Comparison of ENCODE assay signal across 9 mouse cellular contexts in the genomic region with DNA sequence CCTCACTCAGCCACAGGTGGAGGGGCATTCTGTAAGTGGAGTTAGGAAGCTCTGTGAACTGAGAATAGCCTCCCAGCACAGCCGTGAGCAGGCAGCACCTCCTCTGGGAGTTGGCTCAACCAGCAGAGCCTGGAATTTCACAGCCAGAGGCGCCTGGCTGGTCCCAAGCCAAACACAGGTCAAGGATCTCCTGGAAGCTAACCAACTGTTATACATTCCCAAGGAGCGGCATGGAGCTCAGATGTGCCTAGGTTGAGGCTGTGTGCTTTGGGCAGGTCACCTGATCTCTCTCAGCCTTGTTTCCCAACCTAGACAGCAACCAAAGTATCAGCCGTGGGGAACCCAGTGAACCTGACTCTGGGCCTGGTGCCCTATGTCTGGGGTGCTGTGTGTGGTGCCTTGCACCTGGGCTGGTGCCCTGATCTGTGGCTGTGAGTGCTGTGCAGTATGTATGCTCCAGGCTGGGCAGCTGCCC. TPM values are rescaled to one million over a fixed set of nuclear protein-coding genes. Genes with fewer than 3 reads are reported as not detected.
DNase-seq lines count a peak whose midpoint lies in the region; ATAC-seq and TF ChIP-seq lines count a peak whose summit lies in the region.
"Had no signal": no experiment of that assay in that cellular context is flagged by ENCODE, and none has a peak within 500 bp of the region (broad histone marks: within the 10 kb centered on the region; RNA-seq: fewer than 3 reads in every experiment).

No protein-coding gene starts in this region.

- 0 out of 2 replicates have a peak, but pooled peaks have one; percentile 10 for ATAC-seq in kidney, embryonic 16.5 days (ENCODE audit: low FRiP score, low TSS enrichment)

- no peaks in the 10 kb centered on the region for H3K27me3 ChIP-seq in testis, adult 2 months (ENCODE audit: control insufficient read depth, insufficient read depth, low read length)
- peaks cover 15% of the 10 kb centered on the region for H3K27me3 ChIP-seq in kidney, embryonic 16.5 days (ENCODE audit: insufficient read depth, low read length)

- no peaks in the 10 kb centered on the region for H3K36me3 ChIP-seq in testis, adult 2 months (ENCODE audit: control insufficient read depth, insufficient read depth, low read length)
- no peaks in the 10 kb centered on the region for H3K36me3 ChIP-seq in kidney, embryonic 16.5 days (ENCODE audit: insufficient read depth, low read length)
- H3K36me3 ChIP-seq: midbrain, embryonic 12.5 days had no signal

- peak overlapping the region; percentile 50 for H3K27ac ChIP-seq in testis, adult 2 months (ENCODE audit: control insufficient read depth, insufficient read depth, low read depth, low read length)
- peak overlapping the region; percentile 35 for H3K27ac ChIP-seq in kidney, embryonic 16.5 days (ENCODE audit: low read length)
- H3K27ac ChIP-seq: midbrain, embryonic 12.5 days had no signal

- H3K4me1 ChIP-seq in testis, adult 2 months (ENCODE audit: control insufficient read depth, insufficient read depth, low read length), result peaks cover 11% of the 10 kb centered on the region
- peaks cover 50% of the 10 kb centered on the region for H3K4me1 ChIP-seq in kidney, embryonic 16.5 days (ENCODE audit: insufficient read depth, low read length)

- DNase-seq in testis, postnatal 14 days (ENCODE audit: low spot score), result no peak
- DNase-seq in gonadal fat pad, adult 2 months (ENCODE audit: low read depth), result peak; percentile 12
- DNase-seq in ovary, postnatal 36 days (ENCODE audit: low spot score), result peak; percentile 73
- no peak for DNase-seq in embryo, embryonic 10.5 days (ENCODE audit: low spot score)
- DNase-seq in spleen, postnatal 14 days (ENCODE audit: low spot score in 2 of 2), result no peak
- DNase-seq in layer of hippocampus, postnatal 14 days (ENCODE audit: low spot score in 2 of 2), result no peak

- H3K9ac ChIP-seq in kidney, embryonic 16.5 days (replicated peaks; ENCODE audit: low read length), result 0 out of 2 replicates have a peak overlapping the region, but pooled peaks have one; percentile 1
- H3K9ac ChIP-seq: midbrain, embryonic 12.5 days had no signal

- no peak for TF ChIP-seq POLR2A in testis, adult 2 months (IDR thresholded peaks at IDR 0.05; ENCODE audit: control insufficient read depth, low read depth, low read length)

- no peak overlapping the region for H3K4me3 ChIP-seq in testis, adult 2 months (ENCODE audit: control insufficient read depth, low read depth, low read length)
- no peak overlapping the region for H3K4me3 ChIP-seq in kidney, embryonic 16.5 days (ENCODE audit: low read length)
- H3K4me3 ChIP-seq: midbrain, embryonic 12.5 days had no signal

- no peaks in the 10 kb centered on the region for H3K9me3 ChIP-seq in kidney, embryonic 16.5 days (ENCODE audit: low read length)
- H3K9me3 ChIP-seq: midbrain, embryonic 12.5 days had no signal

- no peak overlapping the region for H3K4me2 ChIP-seq in kidney, embryonic 16.5 days (replicated peaks; ENCODE audit: low read depth, low read length)
- H3K4me2 ChIP-seq: midbrain, embryonic 12.5 days had no signal

- WGBS in kidney, embryonic 16.5 days, result 27% methylated on average over 4 of the region's 4 CpGs

- no peak for TF ChIP-seq CTCF in testis, adult 2 months (IDR thresholded peaks at IDR 0.05; ENCODE audit: control insufficient read depth, insufficient read depth, insufficient replicate concordance, low read depth, low read length)

RNA-seq across cellular contexts. Expression of a gene that starts 5.5 kb away (rescaled TPM):
- polyA plus RNA-seq in testis, adult 2 months (2012; rRNA removed), result 14.8 and 15.0 TPM in 2 replicates
- polyA plus RNA-seq in gonadal fat pad, adult 2 months (2012; rRNA removed), result 183 and 267 TPM in 2 replicates
- polyA plus RNA-seq in kidney, embryonic 16.5 days (2015; fragmentation: Nextera tagmentation; extraction: Ambion mirVana), result 16.9 and 18.4 TPM in 2 replicates
- 10 to 100 TPM; 11.5 to 12.5 TPM for total RNA-seq in layer of hippocampus, postnatal 14 days (2021)

Comparison
In these comparisons a context has a peak if more than half of its experiments do, and no peak if none do; other contexts are left out.
1. DNase-seq: peak in gonadal fat pad, adult 2 months (single experiment) and ovary, postnatal 36 days (single experiment); none in testis, postnatal 14 days (single experiment), embryo, embryonic 10.5 days (single experiment), spleen, postnatal 14 days (0 of 2) and layer of hippocampus, postnatal 14 days (0 of 2).